Mouse (Mus musculus) forebrain, embryonic 13.5 days (tissue): ENCODE results near the gene Fhl2. TPM values are rescaled to one million over a fixed set of nuclear protein-coding genes. Genes with fewer than 3 reads are reported as not detected.

Experiments
- ATAC-seq: fragments of 200-750 bp; cut with Nextera tagmentation; 2 replicates; pipeline ENCODE4 v1.8.0; 2017
- H3K27ac ChIP-seq: fragments of 300-500 bp; sonication (generic); 2 replicates; pipeline ENCODE4 v1.5.1; 2015; ENCODE audit warnings: inconsistent platforms, mild to moderate bottlenecking, moderate library complexity
- H3K27me3 ChIP-seq: fragments of 300-500 bp; sonication (generic); 2 replicates; pipeline ENCODE4 v1.6.1; 2015; ENCODE audit warnings: mild to moderate bottlenecking, inconsistent platforms
- H3K36me3 ChIP-seq: fragments of 300-500 bp; sonication (generic); 2 replicates; pipeline ENCODE4 v1.6.1; 2015; ENCODE audit warnings: mild to moderate bottlenecking, inconsistent platforms; ENCODE audit not compliant: poor library complexity, severe bottlenecking
- H3K4me1 ChIP-seq: fragments of 300-500 bp; sonication (generic); 2 replicates; pipeline ENCODE4 v1.6.1; 2015; ENCODE audit warnings: inconsistent platforms
- H3K4me2 ChIP-seq: fragments of 300-500 bp; sonication (generic); 2 replicates; pipeline ENCODE4 v1.6.1; 2015; ENCODE audit warnings: inconsistent platforms, mild to moderate bottlenecking, moderate library complexity
- H3K4me3 ChIP-seq: fragments of 300-500 bp; sonication (generic); 2 replicates; pipeline ENCODE4 v1.5.1; 2015; ENCODE audit warnings: mild to moderate bottlenecking, inconsistent platforms
- H3K9ac ChIP-seq: fragments of 300-500 bp; sonication (generic); 2 replicates; pipeline ENCODE4 v1.6.1; 2015; ENCODE audit warnings: mild to moderate bottlenecking, inconsistent platforms
- H3K9me3 ChIP-seq: fragments of 300-500 bp; sonication (generic); replicated peaks from 2 replicates; pipeline ENCODE4 v1.6.1; 2016; ENCODE audit warnings: inconsistent platforms
- WGBS: fragments of 180-500 bp; shearing (Covaris S2); methylation state at CpG from one replicate; pipeline ENCODE4 v1.1.7; 2015; 5-methylcytosine and 5-hydroxymethylcytosine counted together
- polyA plus RNA-seq: library from polyadenylated mRNA; unstranded; fragments of >200 nt; fragmentation: Nextera tagmentation; extraction: Ambion mirVana; gene quantifications from 2 replicates; pipeline ENCODE4 v1.2.1, GENCODE M21; 2015

Gene Fhl2
- polyA plus RNA-seq, 1 experiment from 2014 or later = 6.2 TPM

DNA sequence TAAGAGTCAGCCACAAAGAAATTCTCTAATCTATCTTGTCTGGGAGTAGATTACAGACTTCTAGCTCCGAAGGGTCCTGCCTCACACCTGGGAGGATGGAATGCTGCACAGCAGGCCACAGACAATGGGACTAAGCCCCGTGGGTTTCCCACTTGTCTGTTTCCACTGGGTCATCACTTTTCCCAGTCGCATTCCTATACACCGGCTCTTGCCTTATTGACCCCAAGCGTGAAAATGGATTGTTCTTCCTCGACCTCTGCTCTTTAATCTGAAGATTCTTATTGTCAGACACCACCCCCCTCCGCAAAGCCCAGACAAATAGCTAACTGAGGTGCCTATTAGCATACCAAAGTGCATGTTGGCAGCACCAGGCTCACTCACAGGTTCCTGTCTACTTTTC, 10.4 kb downstream of the Fhl2 start:
- H3K4me3 ChIP-seq = no peak overlapping the region
- H3K4me1 ChIP-seq = no peaks in the 10 kb centered on the region
- H3K9ac ChIP-seq = no peak overlapping the region
- no peak overlapping the region for H3K4me2 ChIP-seq
- ATAC-seq = no peak
- no peaks in the 10 kb centered on the region for H3K9me3 ChIP-seq
- H3K27me3 ChIP-seq = no peaks in the 10 kb centered on the region
- WGBS = 5% methylated on average over 7 of the region's 7 CpGs
- no peak overlapping the region for H3K27ac ChIP-seq
- no peaks in the 10 kb centered on the region for H3K36me3 ChIP-seq

DNA sequence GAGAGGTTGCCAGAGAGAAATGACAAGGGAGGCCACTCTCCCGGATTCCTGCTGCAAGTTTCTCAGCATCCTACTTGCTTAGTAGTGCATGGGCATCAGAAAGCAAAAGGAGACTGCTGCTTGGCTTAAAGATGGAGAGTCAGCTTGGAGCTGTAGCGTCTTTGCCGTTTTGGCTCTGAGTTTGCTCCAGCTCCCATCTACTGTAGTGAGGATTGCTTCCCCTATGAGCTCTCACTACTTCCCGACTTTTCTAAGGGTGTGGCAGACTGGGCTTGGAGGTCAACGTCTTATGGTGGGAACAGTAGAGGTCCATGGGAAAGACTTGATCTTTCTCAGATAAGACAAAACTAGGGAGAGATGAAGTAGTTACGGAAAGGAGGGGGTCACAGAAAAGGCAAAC, 15.9 kb downstream of the Fhl2 start:
- WGBS = 83% methylated on average over 6 of the region's 6 CpGs
- Histone ChIP-seq H3K9me3 (no peaks in the 10 kb centered on the region), H3K27me3 (no peaks in the 10 kb centered on the region), H3K4me3 (no peak overlapping the region), H3K36me3 (no peaks in the 10 kb centered on the region), H3K9ac (no peak overlapping the region), H3K27ac (no peak overlapping the region), H3K4me1 (no peaks in the 10 kb centered on the region), H3K4me2 (no peak overlapping the region)
- no peak for ATAC-seq

DNA sequence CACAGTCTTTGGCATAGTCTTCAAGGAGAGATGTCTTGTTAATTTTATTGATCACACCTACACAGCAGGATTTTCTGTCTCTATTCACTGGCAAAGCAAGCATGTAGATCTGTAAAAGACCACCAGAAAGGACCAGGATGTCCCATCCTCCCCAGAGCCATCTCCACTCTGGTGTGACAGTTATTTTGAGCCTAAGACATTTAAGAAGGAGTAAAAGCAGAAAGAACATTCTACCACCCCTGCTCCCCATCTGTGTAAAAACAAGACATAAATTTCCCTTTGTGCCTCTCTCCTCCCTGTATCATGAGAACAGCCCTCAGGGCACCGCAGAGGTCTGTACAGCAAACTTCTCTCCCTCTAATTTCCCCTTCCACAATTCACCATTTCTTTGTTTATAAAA, 18.0 kb downstream of the Fhl2 start:
- Histone ChIP-seq H3K9me3 (no peaks in the 10 kb centered on the region), H3K27me3 (no peaks in the 10 kb centered on the region), H3K4me2 (no peak overlapping the region), H3K9ac (no peak overlapping the region), H3K4me1 (no peaks in the 10 kb centered on the region), H3K27ac (no peak overlapping the region), H3K4me3 (no peak overlapping the region), H3K36me3 (no peaks in the 10 kb centered on the region)
- ATAC-seq = no peak
- WGBS = 91% methylated on average over 1 of the region's 1 CpGs

DNA sequence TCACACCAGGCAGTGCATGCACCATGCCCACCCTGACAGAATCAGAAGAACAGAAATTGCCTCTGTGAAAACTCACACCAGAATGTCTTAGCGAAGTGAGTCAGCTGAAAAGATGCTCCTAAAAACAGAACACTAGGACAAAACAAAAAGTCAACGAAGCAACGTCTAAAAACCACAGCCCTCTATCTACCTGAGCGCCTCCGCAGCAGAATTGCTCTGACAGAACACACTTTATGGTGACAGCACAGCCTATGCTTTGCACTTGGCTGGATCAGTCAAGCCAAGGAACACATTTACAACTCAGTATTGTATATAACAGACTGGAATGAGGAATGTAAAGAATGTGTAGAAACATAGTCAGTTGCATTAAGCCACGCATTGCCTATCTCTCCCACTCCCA, 18.4 kb downstream of the Fhl2 start:
- Histone ChIP-seq H3K27ac (no peak overlapping the region), H3K4me1 (no peaks in the 10 kb centered on the region), H3K4me3 (no peak overlapping the region), H3K9me3 (no peaks in the 10 kb centered on the region), H3K27me3 (no peaks in the 10 kb centered on the region), H3K9ac (no peak overlapping the region), H3K36me3 (no peaks in the 10 kb centered on the region), H3K4me2 (no peak overlapping the region)
- 85% methylated on average over 6 of the region's 6 CpGs for WGBS
- no peak for ATAC-seq

DNA sequence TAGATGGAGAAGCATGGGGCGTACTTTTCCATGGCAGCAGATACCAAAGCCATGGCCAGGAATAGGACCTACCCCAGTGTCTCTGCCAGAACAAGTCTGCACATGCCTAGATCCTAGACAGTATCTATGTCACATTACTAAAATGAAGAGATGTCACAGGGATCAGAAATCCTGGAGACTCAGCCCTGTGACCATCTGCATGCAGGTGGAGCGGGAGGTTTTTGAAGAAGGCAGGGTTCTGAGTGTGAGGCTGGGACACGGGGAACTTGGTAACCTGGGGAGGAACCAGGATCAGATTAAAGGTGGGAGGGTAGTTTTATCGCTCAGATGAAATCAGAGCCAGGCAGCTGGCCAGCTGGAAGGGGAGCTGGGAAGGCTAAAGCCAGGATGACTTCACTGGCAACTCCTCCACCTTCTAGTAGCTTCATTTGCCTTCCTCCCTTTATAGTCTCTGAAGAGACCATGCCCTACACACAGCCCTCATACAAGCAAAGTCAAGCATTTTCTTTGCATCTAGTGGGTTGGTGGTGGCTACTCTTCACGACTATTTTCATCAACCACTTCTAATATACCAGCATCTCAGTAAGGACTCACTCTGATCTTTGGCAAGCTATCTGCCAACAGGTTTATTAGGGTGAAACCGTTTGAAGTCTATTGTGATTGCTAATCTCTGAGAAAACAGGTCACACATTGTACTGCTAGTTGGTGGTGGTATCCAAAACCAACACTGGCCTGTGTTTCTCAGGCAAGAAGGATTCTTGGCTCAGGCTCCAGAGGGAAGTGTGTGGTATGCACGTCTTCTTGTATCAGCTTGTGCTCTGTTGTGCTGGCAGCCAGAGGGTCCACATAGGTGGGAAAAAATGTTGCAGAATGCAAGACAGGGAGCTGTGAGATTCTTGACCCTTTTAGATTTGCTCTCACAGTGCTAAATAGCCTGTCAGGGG, 23.2 kb downstream of the Fhl2 start:
- Histone ChIP-seq H3K27ac (no peak overlapping the region), H3K4me1 (no peaks in the 10 kb centered on the region), H3K9ac (no peak overlapping the region), H3K9me3 (no peaks in the 10 kb centered on the region), H3K4me2 (no peak overlapping the region), H3K4me3 (no peak overlapping the region), H3K27me3 (no peaks in the 10 kb centered on the region), H3K36me3 (no peaks in the 10 kb centered on the region)
- no peak for ATAC-seq
- WGBS = 85% methylated on average over 7 of the region's 7 CpGs

DNA sequence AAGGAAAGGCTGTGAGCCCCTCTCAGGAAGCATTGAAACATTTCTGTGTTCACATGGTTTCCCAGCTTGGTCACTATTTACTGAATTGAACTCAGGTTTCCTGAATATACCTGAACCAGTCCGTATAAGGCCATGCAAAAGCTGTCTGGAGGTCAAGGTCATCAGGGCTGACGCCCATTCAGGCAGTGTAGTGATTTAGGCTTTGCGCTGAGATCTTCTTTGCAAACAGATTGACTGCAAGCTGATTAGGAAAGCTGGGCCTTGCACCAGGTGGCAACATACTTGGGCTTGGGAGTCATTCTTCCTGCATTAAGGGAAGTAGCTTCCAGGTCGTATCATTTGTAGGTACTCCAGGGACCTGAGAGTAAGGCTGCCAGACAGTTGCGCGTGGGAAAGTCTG, 25.0 kb downstream of the Fhl2 start:
- no peak overlapping the region for H3K9ac ChIP-seq
- H3K4me3 ChIP-seq = no peak overlapping the region
- ATAC-seq = no peak
- no peak overlapping the region for H3K4me2 ChIP-seq
- no peaks in the 10 kb centered on the region for H3K36me3 ChIP-seq
- H3K27ac ChIP-seq = no peak overlapping the region
- 84% methylated on average over 6 of the region's 6 CpGs for WGBS
- H3K27me3 ChIP-seq = no peaks in the 10 kb centered on the region
- H3K4me1 ChIP-seq = no peaks in the 10 kb centered on the region
- H3K9me3 ChIP-seq = no peaks in the 10 kb centered on the region

DNA sequence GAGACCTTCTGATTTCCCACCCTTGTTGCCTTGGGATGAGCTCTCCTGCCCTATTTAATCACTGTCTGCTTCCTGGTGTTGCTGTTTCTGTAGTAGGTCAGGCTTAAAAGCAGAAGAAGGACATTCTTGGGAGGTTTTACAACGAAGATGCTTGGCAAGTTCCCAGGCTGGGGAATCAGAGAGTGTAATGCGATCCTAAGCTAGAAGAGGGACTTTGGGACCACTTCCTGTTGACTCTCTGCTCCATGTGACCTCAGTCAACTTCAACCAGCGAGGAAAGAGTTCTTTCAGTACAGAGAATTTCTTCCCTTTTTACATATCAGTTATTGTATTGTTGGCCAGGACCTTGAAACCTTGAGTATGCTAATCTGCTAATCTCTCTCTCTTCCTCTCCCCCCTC, 25.7 kb downstream of the Fhl2 start:
- H3K27ac ChIP-seq = no peak overlapping the region
- H3K4me2 ChIP-seq = no peak overlapping the region
- H3K9ac ChIP-seq = no peak overlapping the region
- no peaks in the 10 kb centered on the region for H3K9me3 ChIP-seq
- H3K4me3 ChIP-seq = no peak overlapping the region
- no peaks in the 10 kb centered on the region for H3K36me3 ChIP-seq
- no peak for ATAC-seq
- 61% methylated on average over 3 of the region's 3 CpGs for WGBS
- no peaks in the 10 kb centered on the region for H3K27me3 ChIP-seq
- no peaks in the 10 kb centered on the region for H3K4me1 ChIP-seq

DNA sequence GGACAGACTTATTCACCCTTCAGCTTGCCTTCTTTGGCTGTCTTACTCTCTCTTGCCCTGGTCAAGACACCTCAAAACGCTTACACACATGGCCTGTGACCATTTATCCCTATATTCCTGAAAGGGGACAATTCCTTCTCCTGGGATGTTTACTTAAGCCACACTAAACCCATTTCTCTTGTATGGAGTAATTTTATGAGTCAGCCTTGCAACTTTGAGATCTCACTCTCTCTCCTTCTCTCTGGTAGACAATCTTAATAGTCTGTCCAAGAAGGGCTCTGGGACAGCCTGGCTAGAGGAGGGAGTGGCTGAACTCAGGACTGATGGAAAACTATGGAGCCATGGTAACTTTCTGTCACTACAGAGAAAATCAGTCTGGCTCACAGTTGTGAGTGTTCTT, 27.1 kb downstream of the Fhl2 start:
- 86% methylated on average over 1 of the region's 1 CpGs for WGBS
- Histone ChIP-seq H3K4me3 (no peak overlapping the region), H3K9ac (no peak overlapping the region), H3K36me3 (no peaks in the 10 kb centered on the region), H3K9me3 (no peaks in the 10 kb centered on the region), H3K27ac (no peak overlapping the region), H3K4me1 (no peaks in the 10 kb centered on the region), H3K27me3 (peaks cover 1% of the 10 kb centered on the region; the same call in 1 of the 2 replicates), H3K4me2 (no peak overlapping the region)
- ATAC-seq = no peak

DNA sequence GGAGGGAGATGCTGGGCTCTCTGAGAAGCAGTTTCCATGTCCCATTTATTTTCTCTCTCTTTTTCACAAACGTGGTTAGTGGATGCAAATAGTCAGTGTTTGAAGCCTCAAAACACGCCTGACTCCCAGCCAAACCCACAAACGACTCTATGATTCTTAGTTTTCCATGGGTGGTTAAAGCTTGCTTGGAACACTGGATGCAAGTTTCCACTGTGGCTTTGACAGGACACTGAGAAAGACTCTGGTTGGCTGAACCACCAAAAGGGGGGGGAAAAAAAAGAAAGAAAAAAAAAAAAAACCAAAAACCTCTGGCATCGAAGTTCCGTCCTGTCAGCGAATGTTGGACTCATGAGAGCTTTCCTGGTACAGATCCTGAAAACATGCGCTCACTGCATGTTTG, 27.6 kb downstream of the Fhl2 start:
- H3K4me3 ChIP-seq = no peak overlapping the region
- no peaks in the 10 kb centered on the region for H3K36me3 ChIP-seq
- no peak overlapping the region for H3K9ac ChIP-seq
- WGBS = 82% methylated on average over 7 of the region's 7 CpGs
- no peaks in the 10 kb centered on the region for H3K9me3 ChIP-seq
- H3K27ac ChIP-seq = no peak overlapping the region
- ATAC-seq = no peak
- no peak overlapping the region for H3K4me2 ChIP-seq
- H3K27me3 ChIP-seq = peaks cover 6% of the 10 kb centered on the region; the same call in 1 of the 2 replicates
- H3K4me1 ChIP-seq = no peaks in the 10 kb centered on the region

DNA sequence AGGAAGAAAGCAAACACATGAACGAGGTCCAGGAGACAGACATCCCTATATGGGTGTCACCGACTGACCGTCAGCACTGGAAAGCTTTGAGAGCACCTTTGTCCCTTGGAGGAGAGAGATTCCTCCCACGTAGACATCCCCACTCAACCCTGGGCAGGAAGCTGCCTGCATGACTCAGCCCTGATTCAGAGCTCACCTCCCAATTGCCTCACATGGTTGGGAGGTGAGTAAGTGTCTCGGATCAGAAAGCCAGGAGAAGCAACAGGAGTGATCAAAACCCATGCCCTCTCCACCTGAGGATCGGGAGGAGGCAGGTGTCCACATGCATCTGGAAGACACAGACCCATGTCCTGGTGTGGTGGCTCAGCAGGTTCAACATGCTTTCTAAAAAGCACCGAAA, 28.2 kb downstream of the Fhl2 start:
- Histone ChIP-seq H3K27ac (no peak overlapping the region), H3K36me3 (no peaks in the 10 kb centered on the region), H3K27me3 (peaks cover 8% of the 10 kb centered on the region; the same call in 1 of the 2 replicates), H3K9ac (no peak overlapping the region), H3K4me1 (no peaks in the 10 kb centered on the region), H3K4me3 (no peak overlapping the region), H3K9me3 (no peaks in the 10 kb centered on the region), H3K4me2 (no peak overlapping the region)
- WGBS = 85% methylated on average over 7 of the region's 7 CpGs
- ATAC-seq = no peak

DNA sequence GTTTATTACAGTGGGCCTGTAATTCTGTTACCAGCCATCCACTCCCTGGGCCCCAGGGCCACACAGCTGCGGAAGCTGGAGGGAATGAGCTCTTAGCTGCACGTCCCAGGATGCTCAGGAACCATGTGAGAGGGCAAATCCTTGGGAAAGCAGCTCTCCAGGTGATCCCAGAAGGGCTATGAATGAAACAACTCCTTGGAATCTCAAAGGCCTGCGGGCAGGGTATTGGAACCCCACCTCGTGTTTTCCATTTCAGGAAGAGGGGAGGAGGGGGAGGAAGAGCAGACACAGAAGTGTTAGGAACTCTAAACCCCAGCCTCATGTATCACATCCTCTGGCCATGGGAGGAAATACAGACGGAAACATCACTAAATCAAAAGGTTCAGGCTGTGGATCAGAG, 28.8 kb downstream of the Fhl2 start:
- Histone ChIP-seq H3K27me3 (peaks cover 8% of the 10 kb centered on the region; the same call in 1 of the 2 replicates), H3K4me3 (no peak overlapping the region), H3K4me1 (0 out of 2 replicates have a peak, but pooled peaks cover 3% of the 10 kb centered on the region), H3K27ac (no peak overlapping the region), H3K9ac (no peak overlapping the region), H3K9me3 (no peaks in the 10 kb centered on the region), H3K4me2 (no peak overlapping the region), H3K36me3 (no peaks in the 10 kb centered on the region)
- 49% methylated on average over 5 of the region's 5 CpGs for WGBS
- ATAC-seq = no peak

DNA sequence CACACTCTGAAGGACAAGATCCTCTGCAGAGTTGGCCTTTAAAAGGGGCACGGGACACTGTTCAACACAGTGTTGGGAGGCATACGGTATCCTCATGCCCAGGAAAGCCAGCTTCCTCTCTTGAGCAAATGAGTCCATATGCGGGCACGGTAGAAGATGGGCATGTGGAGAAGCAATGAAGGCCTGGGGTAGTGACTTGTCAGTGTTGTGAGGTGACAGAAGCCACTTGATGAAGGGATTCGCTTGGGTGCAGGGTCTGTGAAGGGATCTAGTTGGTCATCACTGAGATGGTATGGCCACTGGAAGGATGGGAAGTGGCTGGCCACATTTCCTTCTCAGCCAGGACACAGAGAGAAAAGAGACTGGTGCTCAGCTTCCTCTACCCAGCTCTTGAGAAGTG, 32.2 kb downstream of the Fhl2 start:
- Histone ChIP-seq H3K4me1 (0 out of 2 replicates have a peak, but pooled peaks cover 4% of the 10 kb centered on the region), H3K4me2 (no peak overlapping the region), H3K9ac (no peak overlapping the region), H3K4me3 (no peak overlapping the region), H3K9me3 (no peaks in the 10 kb centered on the region), H3K27me3 (peaks cover 12% of the 10 kb centered on the region; the same call in 1 of the 2 replicates), H3K36me3 (no peaks in the 10 kb centered on the region), H3K27ac (no peak overlapping the region)
- ATAC-seq = no peak
- WGBS = 97% methylated on average over 5 of the region's 5 CpGs
